Mouse (Mus musculus): ENCODE results near the gene 2010111I01Rik.

2010111I01Rik gene

DNA sequence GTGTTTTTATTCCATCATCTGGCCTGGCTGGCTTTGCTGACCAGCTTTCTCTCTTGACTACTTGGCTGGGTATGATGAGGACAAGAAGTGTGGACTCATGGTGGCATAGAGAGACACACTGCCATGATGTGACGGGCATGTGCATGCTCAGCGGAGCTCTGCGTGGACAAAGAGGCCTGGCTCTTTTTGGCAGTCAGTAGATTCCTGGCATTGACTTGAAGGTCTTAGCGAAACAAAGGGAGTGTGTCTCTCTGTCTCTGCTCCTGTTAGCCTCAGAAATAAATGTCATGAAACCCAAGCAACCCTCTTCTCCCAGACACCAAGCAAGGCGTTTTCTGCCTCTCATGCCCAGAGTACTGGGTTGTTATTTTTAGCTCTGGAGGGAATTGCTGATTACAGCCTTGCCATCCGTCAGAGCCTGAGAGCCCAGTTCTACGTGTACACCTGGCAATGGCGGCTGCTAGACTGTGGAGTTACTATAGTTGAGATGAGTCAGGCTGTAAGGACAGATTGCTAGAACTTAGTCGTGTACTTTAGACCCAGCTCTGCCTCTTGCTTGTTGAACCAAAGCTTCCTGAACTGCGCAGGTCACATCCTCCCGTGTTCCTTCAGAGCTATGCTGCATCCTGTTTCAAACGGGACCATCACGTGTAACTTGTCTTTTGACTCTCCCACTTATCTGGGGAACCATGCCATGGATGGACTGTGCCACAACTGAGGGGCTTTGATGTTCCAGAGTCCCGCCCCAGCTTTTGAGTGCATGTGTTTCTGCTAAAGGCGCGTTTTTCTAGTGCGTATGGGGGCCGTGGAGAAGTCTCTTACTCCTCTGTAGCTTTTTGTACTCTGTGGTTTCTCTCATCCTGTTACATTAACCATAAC is 296.3 kb downstream of the 2010111I01Rik start:
- DNase-seq (ENCODE audit: low spot score) = no peak

DNA sequence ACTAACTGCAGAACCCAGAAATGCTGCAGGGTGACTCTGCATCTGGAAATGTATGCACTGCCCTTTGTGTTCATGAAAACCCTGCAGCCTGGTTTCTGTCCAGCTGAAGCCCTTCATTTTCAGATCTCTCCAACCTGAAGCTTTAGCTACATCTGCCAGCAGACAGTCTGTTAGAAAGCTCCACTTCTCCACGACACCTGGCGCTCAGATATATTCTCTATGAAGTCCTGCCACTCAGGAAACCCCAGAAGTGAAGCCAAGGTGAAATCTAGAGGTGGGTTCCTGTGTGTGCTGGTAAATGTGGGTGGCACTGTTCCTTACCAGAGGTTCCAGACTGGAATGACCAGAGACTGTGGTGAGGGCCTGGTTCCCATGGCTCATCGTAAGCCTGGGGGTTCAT is 297.0 kb downstream of the 2010111I01Rik start:
- DNase-seq (ENCODE audit: low spot score) = no peak

DNA sequence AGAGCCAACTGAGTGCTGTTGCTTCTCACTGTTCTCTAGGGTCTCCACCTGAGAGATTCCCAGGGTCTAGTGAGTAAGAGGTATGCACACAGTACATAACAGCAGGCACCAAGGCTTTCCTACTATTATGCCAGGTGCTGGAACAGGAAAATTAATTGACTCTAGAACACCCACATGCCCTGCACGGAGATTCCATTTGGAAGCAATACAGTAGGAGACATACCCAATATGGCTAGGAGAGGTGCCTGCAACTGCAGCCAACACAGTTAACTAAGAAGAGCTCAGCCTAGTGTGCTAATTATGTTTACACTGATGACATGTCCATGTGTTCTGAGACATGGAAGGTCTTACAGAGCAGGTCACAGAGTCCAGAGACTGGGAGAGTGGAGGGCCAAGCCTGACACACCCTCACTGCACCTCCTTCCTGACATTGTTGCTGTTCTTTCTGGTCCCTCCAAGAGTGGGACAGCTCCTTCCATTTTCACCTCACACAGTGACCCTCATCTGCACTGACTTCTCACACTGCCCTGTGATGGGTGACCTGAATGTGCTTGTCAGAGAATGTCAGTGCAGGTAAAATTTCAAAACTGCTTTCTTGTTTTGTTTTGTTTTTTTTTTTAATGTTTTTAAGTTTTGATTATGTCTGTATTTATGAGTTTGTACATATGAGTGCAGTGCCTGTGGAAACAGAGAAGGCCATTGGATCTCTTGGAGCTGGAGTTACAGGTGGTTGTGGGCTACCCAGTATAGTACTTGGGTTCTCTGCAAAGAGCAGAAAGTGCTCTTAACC is 297.7 kb downstream of the 2010111I01Rik start:
- DNase-seq (ENCODE audit: low spot score) = no peak

DNA sequence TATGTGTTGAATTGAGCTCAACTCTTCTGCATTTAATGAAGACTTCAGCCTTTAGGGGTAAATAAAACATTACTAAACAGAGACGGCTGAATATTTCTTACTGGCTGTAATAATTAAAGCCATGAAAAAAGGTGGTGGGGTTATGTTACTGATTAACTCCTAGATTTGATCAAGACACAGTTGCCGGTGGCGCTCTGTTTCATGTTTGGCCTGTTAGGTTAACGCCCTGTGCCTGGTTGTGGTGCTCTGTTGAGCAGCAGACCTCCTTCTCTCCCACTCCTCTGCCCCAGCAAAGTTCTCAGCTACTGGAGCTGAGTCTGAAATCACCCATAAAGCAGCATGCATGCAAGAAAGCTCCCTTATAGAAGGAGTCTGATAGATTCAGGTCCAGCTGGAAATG is 303.7 kb downstream of the 2010111I01Rik start:
- no peak for DNase-seq (ENCODE audit: low spot score)

DNA sequence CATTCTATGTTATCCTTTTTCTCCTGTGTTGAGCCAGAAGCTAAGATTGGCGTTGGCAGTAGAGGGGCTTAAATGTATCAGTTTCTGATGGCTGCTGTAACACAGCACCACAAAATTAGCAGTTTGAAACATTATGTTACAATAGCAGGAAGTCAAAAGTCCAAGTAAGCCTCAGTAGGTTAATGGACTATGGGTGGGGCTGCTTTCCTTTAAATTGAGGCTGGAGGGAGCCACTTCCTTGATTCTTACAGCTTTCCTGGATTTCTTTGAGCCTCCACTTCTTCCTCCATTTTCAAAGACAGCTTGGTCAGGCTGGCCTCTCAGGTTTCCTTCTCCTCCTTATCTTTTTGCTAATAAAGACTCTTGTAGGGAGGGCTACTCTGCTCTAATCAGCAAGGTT is 304.1 kb downstream of the 2010111I01Rik start:
- DNase-seq (ENCODE audit: low spot score) = no peak

DNA sequence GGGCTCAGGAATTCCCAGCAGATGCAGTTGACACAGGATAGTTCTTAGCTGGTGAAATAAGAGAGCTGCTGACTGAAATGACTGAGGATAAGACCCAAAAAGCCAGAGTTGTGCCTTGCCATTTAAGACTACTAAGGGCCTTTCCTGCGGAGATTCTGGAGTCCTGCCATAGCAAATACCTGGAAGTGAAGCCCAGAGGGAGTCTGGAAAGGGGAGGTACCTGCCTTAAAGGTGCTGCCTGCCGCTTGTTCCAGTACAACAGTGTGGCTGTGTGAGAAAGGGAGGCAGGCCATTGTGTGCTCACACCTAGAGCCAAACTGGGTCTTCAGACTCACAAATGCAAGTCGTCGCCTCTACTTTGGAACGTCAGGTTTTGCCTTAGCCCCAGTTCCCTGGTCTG is 305.5 kb downstream of the 2010111I01Rik start:
- no peak for DNase-seq (ENCODE audit: low spot score)

DNA sequence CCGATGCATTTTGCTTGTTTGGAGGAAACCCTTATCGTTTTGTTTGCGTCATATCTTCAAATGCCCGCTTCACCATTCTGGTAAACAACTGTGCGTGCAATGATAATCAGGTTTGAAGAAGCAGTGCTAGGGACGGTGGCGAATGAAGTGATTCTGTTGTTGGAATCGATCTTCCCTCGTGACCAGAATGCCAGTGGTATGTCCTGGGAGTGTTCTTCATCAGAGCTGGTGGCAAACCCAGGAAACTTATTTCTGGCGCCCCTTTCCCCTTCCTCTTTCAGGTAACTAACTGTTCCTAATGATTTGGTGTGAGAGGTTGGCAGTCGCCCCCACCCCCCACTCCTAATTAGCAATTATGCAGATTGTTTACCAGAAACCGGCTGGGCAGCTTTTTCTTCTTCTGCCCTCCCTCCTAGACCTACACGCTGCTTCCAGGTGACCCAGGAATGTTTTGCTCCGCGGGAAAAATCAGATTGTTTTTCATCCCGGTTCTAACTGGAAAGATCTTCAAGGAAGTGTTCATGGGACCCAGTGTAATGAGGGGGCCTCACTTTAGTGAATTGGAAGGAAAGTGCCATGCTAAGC is 307.4 kb downstream of the 2010111I01Rik start:
- no peak for DNase-seq (ENCODE audit: low spot score)

DNA sequence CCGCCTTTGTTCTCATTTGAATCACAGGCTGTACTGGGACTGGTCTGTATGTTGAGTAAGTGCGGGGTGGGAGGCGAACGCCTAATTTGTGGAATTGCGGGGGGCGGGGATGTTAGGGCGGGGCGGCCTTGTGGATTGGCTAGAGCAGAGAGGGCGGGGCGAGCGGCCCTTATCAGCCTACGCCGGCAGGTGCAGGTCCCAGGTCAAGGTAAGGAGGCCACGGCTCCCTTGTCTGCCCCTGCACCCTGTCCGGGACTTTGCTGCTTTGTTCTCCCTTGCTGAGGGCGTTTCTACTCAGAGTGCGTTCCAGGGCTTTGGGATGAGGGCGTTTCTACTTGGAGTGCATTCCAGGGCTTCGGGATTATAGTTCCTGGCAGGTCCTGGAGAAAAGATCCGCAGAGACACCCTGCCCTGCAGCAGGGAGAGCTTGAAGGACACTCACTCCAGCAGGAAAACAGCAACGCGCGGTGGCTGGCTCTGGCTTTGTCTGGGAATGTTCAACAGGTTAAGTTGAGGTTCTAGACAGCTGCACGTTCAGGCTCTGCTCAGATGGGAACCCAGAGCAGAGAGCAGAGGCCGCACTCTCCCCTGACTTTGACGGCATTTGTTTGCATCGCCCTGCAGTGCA is 308.0 kb downstream of the 2010111I01Rik start:
- no peak for DNase-seq (ENCODE audit: low spot score)

DNA sequence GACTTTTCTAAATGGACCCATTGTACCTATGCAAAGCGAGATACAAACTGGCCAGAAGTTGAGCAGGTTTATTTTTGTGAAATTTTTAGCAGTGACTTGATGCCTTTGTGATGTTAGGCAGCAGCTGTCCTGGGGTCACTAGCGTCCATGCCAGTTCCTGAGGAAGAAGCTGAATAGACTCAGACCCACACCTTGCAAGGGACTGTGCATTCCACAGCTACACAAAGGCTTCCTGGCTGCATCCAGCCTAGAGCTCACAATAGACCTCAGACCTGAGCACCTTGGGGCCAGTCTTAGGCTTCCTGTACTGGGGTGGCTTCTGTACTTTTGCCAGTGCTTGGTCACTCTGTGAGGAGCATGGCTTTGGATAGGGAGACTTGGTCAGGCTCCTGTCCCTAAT is 309.2 kb downstream of the 2010111I01Rik start:
- DNase-seq (ENCODE audit: low spot score) = no peak

DNA sequence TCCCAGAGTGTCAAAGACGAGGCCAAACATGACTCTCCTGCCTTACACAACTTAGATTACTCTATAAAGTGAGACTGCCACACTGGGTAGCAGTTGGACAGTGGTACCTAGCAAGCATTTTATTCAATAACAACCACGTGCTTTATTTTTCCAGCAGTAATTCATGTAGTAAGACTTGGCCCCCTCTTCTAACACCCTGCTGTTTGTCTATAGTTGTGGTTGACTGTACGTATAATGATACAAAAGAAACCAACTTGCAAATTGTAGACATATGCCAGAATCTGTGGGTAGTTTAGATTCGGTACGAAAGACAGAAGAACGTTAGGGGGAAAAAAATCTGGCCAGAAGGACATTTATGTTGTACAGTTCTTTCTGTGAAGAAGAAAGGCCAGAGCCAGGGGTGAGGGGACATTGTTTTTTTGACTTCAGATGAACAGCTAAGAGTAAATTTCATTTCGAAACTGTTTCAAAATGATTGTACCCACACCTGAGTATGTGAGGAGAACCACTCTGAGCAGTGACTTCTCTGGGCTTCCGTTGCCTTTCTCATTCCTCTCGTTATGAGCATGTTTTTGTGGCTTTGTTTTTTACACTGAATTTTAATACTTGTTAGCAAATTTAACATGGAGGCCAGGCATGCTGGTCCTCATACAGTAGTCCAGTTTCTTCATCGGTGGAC is 309.9 kb downstream of the 2010111I01Rik start:
- no peak for DNase-seq (ENCODE audit: low spot score)

DNA sequence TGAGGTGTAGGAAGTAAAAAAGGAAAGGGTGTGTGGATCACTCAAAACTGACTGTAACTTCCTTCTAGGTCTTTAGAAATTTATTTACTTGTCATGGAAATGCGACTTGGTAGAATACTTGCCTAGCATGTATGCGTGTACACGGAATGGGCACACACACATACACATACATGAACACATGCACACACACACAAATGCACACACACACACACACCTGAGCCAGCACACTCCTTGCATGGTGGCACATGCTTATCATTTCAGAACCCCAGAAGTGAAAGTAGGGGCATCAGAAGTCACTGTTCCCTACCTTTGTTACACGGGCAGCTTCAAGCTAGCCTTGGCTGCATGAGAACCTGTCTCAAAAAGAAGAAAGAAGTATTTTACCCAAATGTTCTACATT is 311.7 kb downstream of the 2010111I01Rik start:
- DNase-seq (ENCODE audit: low spot score) = no peak

DNA sequence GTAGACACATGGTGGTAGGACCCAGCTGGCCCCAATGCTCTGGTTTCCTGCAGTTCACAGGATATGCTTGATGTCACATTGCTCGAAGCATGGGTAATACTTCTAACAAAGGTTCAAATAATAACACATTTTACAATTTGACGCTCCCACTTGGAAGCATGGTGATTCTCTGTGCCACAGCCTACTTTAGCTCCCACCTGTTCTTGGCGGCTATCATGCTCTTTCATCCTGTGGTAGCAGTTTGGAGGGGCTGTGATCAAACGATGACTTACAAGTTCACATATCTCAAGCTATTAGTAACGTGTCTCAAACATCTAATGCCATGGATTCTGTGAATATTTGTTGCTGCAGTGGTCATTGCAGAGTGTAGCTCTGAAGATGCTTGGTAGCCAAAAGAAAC is 312.6 kb downstream of the 2010111I01Rik start:
- DNase-seq (ENCODE audit: low spot score) = no peak

DNA sequence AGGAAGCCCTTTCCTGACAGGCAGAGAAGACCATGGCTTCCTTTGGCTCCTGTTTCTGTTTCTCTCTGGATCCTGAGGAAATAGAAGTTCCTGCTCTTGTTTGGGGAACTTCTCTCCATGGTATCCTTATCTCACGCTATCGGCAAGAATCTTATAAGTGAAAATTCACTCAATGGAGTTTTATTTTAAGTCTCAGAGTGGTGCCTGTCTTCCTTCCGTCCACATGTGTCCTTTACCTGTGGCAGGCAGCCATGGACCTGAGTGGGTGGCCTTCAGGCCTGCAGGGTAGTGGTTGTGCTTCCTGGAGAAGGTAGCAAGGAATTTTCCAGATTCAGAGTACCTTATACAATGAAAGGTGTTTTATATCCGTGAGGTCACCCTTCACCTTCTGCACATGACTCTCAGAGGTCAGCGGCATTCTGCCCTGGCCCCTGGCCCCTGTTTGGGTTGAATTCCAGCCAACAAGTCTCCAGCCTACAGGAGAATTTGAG is 313.5 kb downstream of the 2010111I01Rik start:
- DNase-seq (ENCODE audit: low spot score) = no peak

DNA sequence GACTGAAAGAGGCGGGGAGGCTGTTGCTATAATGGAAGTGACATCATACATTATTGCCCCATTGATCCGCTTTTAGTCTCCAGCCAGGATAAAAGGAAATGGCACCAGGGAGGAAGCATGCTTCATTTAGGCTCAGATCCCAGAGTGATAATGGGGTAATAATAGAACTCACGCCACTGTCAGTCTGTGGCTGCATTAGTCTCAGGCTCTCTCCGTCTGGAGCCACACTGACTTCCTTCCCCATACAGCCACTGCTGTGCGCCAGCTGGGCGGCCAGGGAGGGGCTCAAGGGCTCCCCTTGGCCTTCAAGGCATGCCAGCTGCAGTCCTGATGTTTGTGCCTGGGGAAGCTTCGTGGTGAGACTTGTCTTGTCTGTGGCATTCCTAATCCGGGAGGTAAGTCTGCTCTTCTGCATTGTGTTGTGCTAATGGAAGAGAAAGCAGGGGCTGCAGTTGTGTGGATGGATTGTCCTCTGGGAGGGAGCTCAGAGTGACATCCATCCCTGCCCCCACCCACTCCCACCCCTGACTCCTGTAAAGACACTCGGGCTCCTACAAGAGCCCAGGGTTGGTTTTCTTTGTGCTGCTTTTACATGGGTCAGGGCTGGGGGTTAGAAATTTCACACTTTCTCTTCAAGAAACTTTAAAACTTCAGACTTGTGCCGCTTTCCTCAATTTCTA is 314.2 kb downstream of the 2010111I01Rik start:
- no peak for DNase-seq (ENCODE audit: low spot score)

DNA sequence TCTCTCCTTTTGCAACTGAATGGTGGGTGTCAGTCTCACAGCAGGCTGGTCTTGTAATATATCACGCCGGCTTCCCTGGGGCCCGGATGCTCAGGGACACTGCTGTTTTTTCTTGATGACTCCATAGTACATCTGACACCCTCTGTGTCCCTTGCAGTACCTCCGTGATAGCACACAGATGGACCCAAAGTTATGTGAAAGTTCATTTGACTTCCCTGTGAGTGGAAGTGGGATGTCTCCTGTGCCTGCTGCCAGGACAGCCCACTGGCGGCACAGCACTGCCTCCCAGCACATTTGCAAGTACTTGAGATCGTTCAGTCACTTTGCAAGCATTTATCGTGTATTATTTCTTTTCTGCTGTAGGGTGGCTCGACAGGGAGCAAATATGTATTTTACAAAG is 315.1 kb downstream of the 2010111I01Rik start:
- DNase-seq (ENCODE audit: low spot score) = no peak

DNA sequence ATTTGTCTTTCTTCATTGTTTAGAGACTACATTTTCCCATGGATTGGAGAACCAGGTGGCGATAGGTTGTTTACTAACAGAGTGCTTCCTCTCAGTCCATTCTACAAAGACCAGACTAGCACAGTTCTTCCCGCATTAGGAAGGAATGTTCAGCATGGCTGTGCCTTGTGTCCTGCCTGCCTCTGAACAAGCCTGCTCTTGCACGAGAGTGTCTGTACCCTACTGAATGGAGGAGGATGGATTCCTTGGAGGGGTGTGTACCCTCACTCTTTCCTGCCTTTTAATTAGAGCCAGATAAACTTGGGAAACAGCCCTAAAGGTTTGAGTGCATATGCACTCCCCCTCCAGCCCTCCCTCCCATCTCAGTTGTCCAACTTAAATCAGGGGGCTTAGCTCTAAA is 315.7 kb downstream of the 2010111I01Rik start:
- DNase-seq (ENCODE audit: low spot score) = no peak

DNA sequence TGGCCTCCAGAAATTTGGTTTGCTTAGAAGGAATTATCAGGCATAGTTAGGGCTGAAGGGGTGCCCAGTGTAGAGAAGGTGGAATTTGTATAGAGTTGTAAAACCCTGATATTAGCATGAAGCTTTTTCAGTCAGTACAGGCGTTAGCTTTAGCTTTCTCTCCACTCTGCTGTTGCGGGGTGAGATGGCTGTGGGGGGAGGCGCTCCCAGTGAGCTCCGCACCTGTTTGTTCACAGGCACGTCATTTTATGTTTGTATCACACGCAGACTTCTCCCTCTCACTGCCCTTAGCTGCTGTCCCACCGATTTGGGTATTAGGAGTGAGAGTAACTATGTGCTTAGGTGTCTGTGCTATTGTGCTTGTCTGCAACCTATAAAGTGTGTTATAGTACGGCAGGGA is 316.5 kb downstream of the 2010111I01Rik start:
- no peak for DNase-seq (ENCODE audit: low spot score)

DNA sequence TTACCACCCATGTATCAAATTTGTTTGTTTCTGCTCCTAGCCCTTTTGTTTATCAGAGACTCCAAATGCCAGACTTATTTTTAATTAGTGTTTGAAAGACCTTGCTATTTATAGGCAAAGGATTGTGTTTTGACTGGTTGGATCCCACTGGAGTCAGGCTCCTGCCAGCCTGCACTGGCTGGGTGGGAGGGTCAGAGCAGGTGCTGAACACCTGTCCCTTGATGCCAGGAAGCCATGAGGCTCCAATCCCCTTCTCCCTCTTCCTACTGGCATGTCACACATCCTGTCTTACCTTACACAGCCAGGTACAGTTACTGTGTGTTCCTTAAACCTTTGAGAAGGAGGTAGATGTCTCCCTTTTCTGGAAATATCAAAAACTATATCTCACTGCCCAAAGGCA is 318.5 kb downstream of the 2010111I01Rik start:
- no peak for DNase-seq (ENCODE audit: low spot score)

DNA sequence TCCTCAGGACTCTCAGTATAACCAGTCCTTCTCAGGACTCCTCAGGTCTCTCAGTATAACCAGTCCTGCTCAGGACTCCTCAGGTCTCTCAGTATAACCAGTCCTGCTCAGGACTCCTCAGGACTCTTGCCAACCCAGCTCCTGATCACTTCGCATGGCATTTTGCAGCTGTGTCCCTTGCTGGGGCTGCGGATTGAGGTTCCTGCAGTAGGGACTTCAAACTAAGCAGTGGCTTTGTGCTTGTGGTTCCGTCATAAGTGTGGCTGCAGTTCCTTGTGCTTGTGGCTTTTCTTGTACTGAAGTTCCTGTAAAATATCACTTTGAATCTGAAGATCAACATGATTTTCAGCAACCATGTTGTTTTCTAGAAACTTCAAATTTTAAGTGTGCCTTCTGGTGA is 320.1 kb downstream of the 2010111I01Rik start:
- no peak for DNase-seq (ENCODE audit: low spot score)

DNA sequence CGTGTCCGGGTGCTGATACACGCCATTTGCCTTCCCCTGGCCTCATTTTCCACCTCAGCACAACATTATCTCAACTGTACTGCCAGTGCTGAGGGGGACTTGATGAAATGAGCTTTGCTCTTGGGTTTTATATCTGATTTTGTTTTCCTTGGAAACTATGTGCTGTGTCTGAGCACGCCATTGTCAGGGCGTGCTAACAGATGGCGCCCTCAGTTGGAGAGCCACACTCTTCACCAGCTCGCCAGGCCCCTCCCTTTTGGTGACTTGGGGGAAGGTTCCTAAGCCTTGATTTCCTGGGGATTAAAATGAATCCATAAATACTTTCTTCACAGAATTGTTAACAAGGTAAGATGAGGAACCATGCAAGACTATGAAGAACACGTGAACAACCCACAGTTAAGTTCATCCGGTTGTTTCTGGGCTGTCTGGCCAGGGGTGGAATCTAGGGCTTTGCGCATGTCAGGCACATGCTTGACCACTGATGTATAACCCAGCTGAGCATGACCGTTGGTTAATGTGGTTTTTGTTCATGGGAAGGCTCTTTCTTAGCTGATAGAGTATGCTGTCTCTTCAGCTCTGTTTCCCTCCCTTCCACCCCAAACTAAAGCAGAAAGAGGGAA is 321.9 kb downstream of the 2010111I01Rik start:
- no peak for DNase-seq (ENCODE audit: low spot score)

DNA sequence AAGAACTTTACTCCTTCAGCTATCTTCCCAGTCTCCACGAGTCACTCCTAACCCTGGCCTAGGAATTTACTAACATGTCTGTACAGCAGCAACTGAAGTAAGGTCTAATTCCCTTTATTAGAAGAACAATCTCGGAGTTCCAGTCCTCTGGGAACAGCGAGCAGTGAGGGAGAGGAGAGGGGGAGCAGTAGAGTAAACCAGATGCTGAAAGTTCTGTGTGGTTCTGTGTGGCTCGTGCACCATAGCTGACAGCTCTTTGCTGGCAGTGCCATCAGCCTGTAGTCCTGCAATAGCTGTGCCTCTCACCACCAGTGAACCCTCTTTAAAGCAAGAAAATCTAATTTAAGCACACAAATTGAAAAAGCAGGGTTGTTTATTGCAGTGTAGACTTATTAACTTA is 324.5 kb downstream of the 2010111I01Rik start:
- DNase-seq (ENCODE audit: low spot score) = no peak

Measured in left cerebral cortex, adult 11 months (tissue).